Mouse (Mus musculus): ENCODE measurements around the gene 4930524B15Rik. TPM values are rescaled to one million over a fixed set of nuclear protein-coding genes. Genes with fewer than 3 reads are reported as not detected.

4930524B15Rik gene
- polyA plus RNA-seq, 1 experiment from 2014 or later: not detected

GRCm38 (mm10) chr11:32026634-32027033, 61.2 kb downstream of the 4930524B15Rik start:
- Histone ChIP-seq H3K4me3 (ENCODE audit: control insufficient read depth in 1 of 2, insufficient read depth in 1 of 2, low read depth in 1 of 2, low read length in 2 of 2) (no peak overlapping the region), H3K9me3 (ENCODE audit: control insufficient read depth, low read length) (no peaks in the 10 kb centered on the region), H3K27me3 (ENCODE audit: control insufficient read depth, insufficient read depth, low read length) (no peaks in the 10 kb centered on the region), H3K27ac (replicated peaks in 1 of 2; ENCODE audit: control insufficient read depth in 1 of 2, insufficient read depth in 1 of 2, low read depth in 2 of 2, low read length in 2 of 2) (no peak overlapping the region), H3K4me1 (ENCODE audit: control insufficient read depth in 2 of 2, insufficient read depth in 2 of 2, low read length in 2 of 2) (no peaks in the 10 kb centered on the region), H3K4me2 (ENCODE audit: low read length) (no peak overlapping the region), H3K36me3 (ENCODE audit: control insufficient read depth, insufficient read depth, low read length) (no peaks in the 10 kb centered on the region), H3K9ac (ENCODE audit: low read length) (no peak overlapping the region)
- ATAC-seq (ENCODE audit: insufficient number of reproducible peaks, insufficient read depth, low FRiP score, low read depth): no peak
- 61% methylated on average over 5 of the region's 5 CpGs for WGBS

- H3K27ac ChIP-seq (replicated peaks in 1 of 2; ENCODE audit: control insufficient read depth in 1 of 2, insufficient read depth in 1 of 2, low read depth in 2 of 2, low read length in 2 of 2): no peak overlapping the region
- H3K36me3 ChIP-seq (ENCODE audit: control insufficient read depth, insufficient read depth, low read length): no peaks in the 10 kb centered on the region
- no peak overlapping the region for H3K4me3 ChIP-seq (ENCODE audit: control insufficient read depth in 1 of 2, insufficient read depth in 1 of 2, low read depth in 1 of 2, low read length in 2 of 2)
- H3K27me3 ChIP-seq (ENCODE audit: control insufficient read depth, insufficient read depth, low read length): no peaks in the 10 kb centered on the region
- WGBS: 69% methylated on average over 7 of the region's 7 CpGs
- no peak overlapping the region for H3K9ac ChIP-seq (ENCODE audit: low read length)
- no peak for ATAC-seq (ENCODE audit: insufficient number of reproducible peaks, insufficient read depth, low FRiP score, low read depth)
- H3K9me3 ChIP-seq (ENCODE audit: control insufficient read depth, low read length): no peaks in the 10 kb centered on the region
- no peak overlapping the region for H3K4me2 ChIP-seq (ENCODE audit: low read length)
- no peaks in the 10 kb centered on the region for H3K4me1 ChIP-seq (ENCODE audit: control insufficient read depth in 2 of 2, insufficient read depth in 2 of 2, low read length in 2 of 2)
Measured at GRCm38 (mm10) chr11:32027474-32028342, 62.3 kb downstream of the 4930524B15Rik start.

- Histone ChIP-seq H3K4me1 (ENCODE audit: control insufficient read depth in 2 of 2, insufficient read depth in 2 of 2, low read length in 2 of 2) (no peaks in the 10 kb centered on the region), H3K27ac (replicated peaks in 1 of 2; ENCODE audit: control insufficient read depth in 1 of 2, insufficient read depth in 1 of 2, low read depth in 2 of 2, low read length in 2 of 2) (no peak overlapping the region), H3K4me3 (ENCODE audit: control insufficient read depth in 1 of 2, insufficient read depth in 1 of 2, low read depth in 1 of 2, low read length in 2 of 2) (no peak overlapping the region), H3K36me3 (ENCODE audit: control insufficient read depth, insufficient read depth, low read length) (no peaks in the 10 kb centered on the region), H3K9ac (ENCODE audit: low read length) (no peak overlapping the region), H3K27me3 (ENCODE audit: control insufficient read depth, insufficient read depth, low read length) (no peaks in the 10 kb centered on the region), H3K4me2 (ENCODE audit: low read length) (no peak overlapping the region), H3K9me3 (ENCODE audit: control insufficient read depth, low read length) (no peaks in the 10 kb centered on the region)
- ATAC-seq (ENCODE audit: insufficient number of reproducible peaks, insufficient read depth, low FRiP score, low read depth): no peak
- WGBS: 78% methylated on average over 3 of the region's 3 CpGs
Measured at GRCm38 (mm10) chr11:32028605-32029004, 63.2 kb downstream of the 4930524B15Rik start.

Other genes with a start within 250 kb of the 4930524B15Rik start
- gene Cpeb4, start 93.4 kb upstream of the 4930524B15Rik start, polyA plus RNA-seq (2014; fragmentation: Nextera tagmentation; extraction: Ambion mirVana): 14.8 and 15.4 TPM in 2 replicates
- 0.43 and 0.81 TPM in 2 replicates for gene Nsg2, start 34.9 kb downstream of the 4930524B15Rik start, polyA plus RNA-seq (2014; fragmentation: Nextera tagmentation; extraction: Ambion mirVana)
- gene Il9r, start 234.7 kb downstream of the 4930524B15Rik start, polyA plus RNA-seq (2014; fragmentation: Nextera tagmentation; extraction: Ambion mirVana): 0.05 TPM in 1 of 2 replicates, not detected in the other
- 46.1 and 49.5 TPM in 2 replicates for gene Snrnp25, start 239.8 kb downstream of the 4930524B15Rik start, polyA plus RNA-seq (2014; fragmentation: Nextera tagmentation; extraction: Ambion mirVana)